Mouse (Mus musculus) heart, embryonic 14.5 days (tissue): Measurements from ENCODE around the gene Ppp2r3a. TPM values are rescaled to one million over a fixed set of nuclear protein-coding genes. Genes with fewer than 3 reads are reported as not detected.

Experiments
- ATAC-seq: fragments of 200-750 bp; cut with Nextera tagmentation; 2 replicates; pipeline ENCODE4 v1.8.0; 2017; ENCODE audit warnings: low read depth, moderate TSS enrichment; ENCODE audit not compliant: insufficient number of reproducible peaks, insufficient read depth, low FRiP score
- H3K27ac ChIP-seq, 2 experiments: fragments of 200-500 bp in 1 of 2; fragments of 300-500 bp in 1 of 2; sonication (generic) in 1 of 2; replicated peaks in 1 of 2; 2 replicates each; pipeline ENCODE4 v1.5.1; 2012 to 2014; ENCODE audit warnings: low read depth in 2 of 2, low read length in 2 of 2, control low read depth in 1 of 2, mild to moderate bottlenecking in 1 of 2, mixed read lengths in 1 of 2; ENCODE audit not compliant: control insufficient read depth in 1 of 2, insufficient read depth in 1 of 2
- H3K27me3 ChIP-seq: fragments of 300-500 bp; sonication (generic); 2 replicates; pipeline ENCODE4 v1.6.1; 2014; ENCODE audit warnings: mild to moderate bottlenecking, low read length, control low read depth; ENCODE audit not compliant: control insufficient read depth, insufficient read depth
- H3K36me3 ChIP-seq: fragments of 300-500 bp; sonication (generic); 2 replicates; pipeline ENCODE4 v1.6.1; 2014; ENCODE audit warnings: mild to moderate bottlenecking, control low read depth, low read length, mixed read lengths; ENCODE audit not compliant: control insufficient read depth, insufficient read depth
- H3K4me1 ChIP-seq, 2 experiments: fragments of 200-500 bp in 1 of 2; fragments of 300-500 bp in 1 of 2; sonication (generic) in 1 of 2; 2 replicates each; pipeline ENCODE4 v1.6.1; 2012 to 2014; ENCODE audit warnings: low read length in 2 of 2, control low read depth in 1 of 2, mixed read lengths in 1 of 2; ENCODE audit not compliant: control insufficient read depth in 2 of 2, insufficient read depth in 2 of 2
- H3K4me2 ChIP-seq: fragments of 300-500 bp; sonication (generic); 2 replicates; pipeline ENCODE4 v1.6.1; 2014; ENCODE audit warnings: mild to moderate bottlenecking, low read length
- H3K4me3 ChIP-seq, 2 experiments: fragments of 200-500 bp in 1 of 2; fragments of 300-500 bp in 1 of 2; sonication (generic) in 1 of 2; 2 replicates each; pipeline ENCODE4 v1.5.1; 2012 to 2014; ENCODE audit warnings: low read length in 2 of 2, mild to moderate bottlenecking in 2 of 2, control low read depth in 1 of 2, low read depth in 1 of 2, moderate library complexity in 1 of 2; ENCODE audit not compliant: control insufficient read depth in 1 of 2, insufficient read depth in 1 of 2
- H3K9ac ChIP-seq: fragments of 300-500 bp; sonication (generic); 2 replicates; pipeline ENCODE4 v1.6.1; 2014; ENCODE audit warnings: mild to moderate bottlenecking, low read length
- H3K9me3 ChIP-seq: fragments of 300-500 bp; sonication (generic); 2 replicates; pipeline ENCODE4 v1.6.1; 2016; ENCODE audit warnings: low read length, control low read depth; ENCODE audit not compliant: control insufficient read depth
- WGBS: fragments of 180-500 bp; shearing (Covaris S2); extraction: QIAGEN DNeasy Blood & Tissue Kit; methylation state at CpG from one replicate; pipeline ENCODE4 v1.1.7; 2014; 5-methylcytosine and 5-hydroxymethylcytosine counted together
- polyA plus RNA-seq: library from polyadenylated mRNA; unstranded; fragments of >200 nt; fragmentation: Nextera tagmentation; extraction: Ambion mirVana; gene quantifications from 2 replicates; pipeline ENCODE4 v1.2.1, GENCODE M21; 2014

Ppp2r3a gene
- polyA plus RNA-seq, 1 experiment from 2014 or later: 107 TPM

DNA sequence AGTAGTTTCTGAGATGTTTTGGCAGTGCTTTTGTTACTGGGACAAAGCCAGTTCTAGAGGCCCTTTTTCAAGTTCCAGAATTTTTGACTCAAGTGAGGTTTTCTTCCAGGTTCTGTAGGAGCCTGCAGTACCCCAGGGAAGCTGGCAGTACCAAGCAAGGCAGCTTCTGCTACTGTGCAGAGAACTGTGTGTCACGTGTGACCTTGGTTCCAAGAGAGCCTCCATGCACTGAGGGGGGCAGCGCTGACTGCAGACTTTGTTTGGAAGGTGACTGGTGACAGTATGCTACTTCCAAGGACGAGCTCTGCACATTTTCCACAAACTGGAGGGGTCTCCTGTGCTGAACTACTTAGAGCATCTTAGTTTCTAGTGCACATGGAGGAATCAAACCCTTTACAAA is 144.2 kb downstream of the Ppp2r3a start:
- no peak for ATAC-seq
- H3K9me3 ChIP-seq: no peaks in the 10 kb centered on the region
- WGBS: 50% methylated on average over 3 of the region's 3 CpGs
- peaks cover 58% of the 10 kb centered on the region for H3K36me3 ChIP-seq
- H3K27me3 ChIP-seq: no peaks in the 10 kb centered on the region
- H3K4me2 ChIP-seq: no peak overlapping the region
- peak overlapping the region in 1 of 2 experiments; percentile 45; a peak in 2 of 4 replicates for H3K27ac ChIP-seq
- H3K4me3 ChIP-seq: no peak overlapping the region
- no peak overlapping the region for H3K9ac ChIP-seq
- peaks cover 2 to 19% of the 10 kb centered on the region in 2 experiments; a peak in 3 of 4 replicates for H3K4me1 ChIP-seq

DNA sequence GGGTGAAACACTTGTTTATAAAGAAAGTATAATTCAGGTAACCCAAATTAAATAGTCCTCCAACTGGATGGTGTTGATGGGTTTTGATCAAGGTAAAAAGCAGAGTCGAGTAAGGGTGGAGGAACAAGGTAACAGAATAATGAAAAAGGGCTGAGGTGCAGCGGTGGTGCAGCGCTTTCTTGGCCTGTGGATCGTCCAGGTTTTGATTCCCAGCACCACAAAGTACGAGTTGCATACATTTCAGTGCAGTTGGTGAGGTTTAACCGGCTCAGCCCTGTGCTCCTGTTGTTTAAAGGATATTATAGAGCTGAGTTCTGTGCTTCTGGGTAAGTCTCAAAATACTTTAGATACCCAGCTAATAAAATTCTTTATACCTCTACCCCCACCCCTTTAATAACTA is 145.9 kb downstream of the Ppp2r3a start:
- no peak for ATAC-seq
- WGBS: 95% methylated on average over 6 of the region's 6 CpGs
- peaks cover 67% of the 10 kb centered on the region for H3K36me3 ChIP-seq

DNA sequence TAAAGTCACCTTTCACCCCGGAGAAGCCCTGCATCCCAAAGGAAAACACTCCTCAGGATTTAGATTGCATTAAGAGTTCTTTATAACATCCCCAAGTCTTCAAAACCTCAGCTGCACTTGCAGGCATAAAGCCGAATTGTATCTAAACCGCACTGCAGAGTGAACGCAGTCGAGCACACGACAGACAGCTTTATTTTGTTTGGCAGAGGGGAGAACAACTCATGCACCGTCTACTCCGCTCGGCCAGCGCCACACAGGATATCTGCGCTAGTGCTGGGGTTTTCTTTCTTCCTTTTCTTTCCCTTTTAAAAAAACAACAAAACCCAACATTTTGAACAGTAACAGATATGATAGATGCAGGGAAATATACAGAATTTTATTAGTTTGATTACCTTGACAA is 146.7 kb downstream of the Ppp2r3a start:
- H3K27ac ChIP-seq: no peak overlapping the region
- no peak overlapping the region for H3K9ac ChIP-seq
- no peak overlapping the region for H3K4me2 ChIP-seq
- WGBS: 60% methylated on average over 11 of the region's 11 CpGs
- H3K36me3 ChIP-seq: peaks cover 70% of the 10 kb centered on the region
- no peaks in the 10 kb centered on the region for H3K9me3 ChIP-seq
- H3K4me3 ChIP-seq: no peak overlapping the region
- H3K4me1 ChIP-seq: peaks cover 0 to 8% of the 10 kb centered on the region in 2 experiments; a peak in 2 of 4 replicates
- no peaks in the 10 kb centered on the region for H3K27me3 ChIP-seq
- no peak for ATAC-seq

More for the DNA sequence above, 145.9 kb downstream of the Ppp2r3a start:
- H3K27me3 ChIP-seq: no peaks in the 10 kb centered on the region
- no peak overlapping the region for H3K4me2 ChIP-seq
- H3K4me1 ChIP-seq: peaks cover 1 to 16% of the 10 kb centered on the region in 2 experiments; a peak in 3 of 4 replicates
- H3K27ac ChIP-seq: no peak overlapping the region
- no peaks in the 10 kb centered on the region for H3K9me3 ChIP-seq
- no peak overlapping the region for H3K4me3 ChIP-seq
- no peak overlapping the region for H3K9ac ChIP-seq

DNA sequence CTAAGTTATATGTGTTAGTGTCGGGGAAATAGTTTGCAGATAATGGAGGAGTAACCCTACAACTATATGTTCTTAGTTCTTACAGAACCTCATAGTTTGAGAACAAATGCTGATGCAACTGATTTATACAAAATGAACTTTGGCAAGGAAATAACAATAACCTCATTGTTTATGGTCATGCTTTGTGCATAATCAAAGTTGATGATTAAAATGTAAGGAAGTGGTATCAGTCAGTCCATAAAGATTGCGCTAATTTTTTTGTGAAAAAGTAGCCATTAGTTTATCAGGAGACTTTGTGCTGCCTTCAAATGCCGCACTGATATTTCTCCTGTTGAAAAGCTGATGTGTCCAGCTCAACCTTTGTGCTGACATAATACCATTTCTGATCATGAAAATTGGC is 149.3 kb downstream of the Ppp2r3a start:
- H3K9me3 ChIP-seq: no peaks in the 10 kb centered on the region
- H3K4me2 ChIP-seq: no peak overlapping the region
- H3K36me3 ChIP-seq: peaks cover 51% of the 10 kb centered on the region
- H3K9ac ChIP-seq: no peak overlapping the region
- no peak overlapping the region for H3K27ac ChIP-seq
- H3K4me1 ChIP-seq: peaks cover 0 to 8% of the 10 kb centered on the region in 2 experiments; a peak in 2 of 4 replicates
- no peak for ATAC-seq
- no peak overlapping the region for H3K4me3 ChIP-seq
- no peaks in the 10 kb centered on the region for H3K27me3 ChIP-seq
- 84% methylated on average over 3 of the region's 3 CpGs for WGBS

DNA sequence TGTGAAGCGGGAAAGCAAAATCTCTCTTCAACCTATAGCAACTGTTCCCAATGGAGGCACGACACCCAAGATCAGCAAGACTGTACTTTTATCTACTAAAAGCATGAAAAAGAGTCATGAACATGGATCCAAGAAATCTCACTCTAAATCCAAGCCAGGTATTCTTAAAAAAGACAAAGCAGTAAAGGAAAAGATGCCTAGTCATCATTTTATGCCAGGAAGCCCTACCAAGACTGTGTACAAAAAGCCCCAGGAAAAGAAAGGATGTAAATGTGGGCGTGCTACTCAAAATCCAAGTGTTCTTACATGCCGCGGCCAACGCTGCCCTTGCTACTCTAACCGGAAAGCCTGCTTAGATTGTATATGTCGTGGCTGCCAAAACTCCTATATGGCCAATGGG is 150.0 kb downstream of the Ppp2r3a start:
- Histone ChIP-seq H3K4me3 (no peak overlapping the region), H3K4me2 (no peak overlapping the region), H3K27me3 (no peaks in the 10 kb centered on the region), H3K9ac (no peak overlapping the region), H3K27ac (0 out of 4 replicates have a peak overlapping the region, but pooled peaks of 1 of the 2 experiments have one; percentile 14), H3K9me3 (no peaks in the 10 kb centered on the region), H3K4me1 (peaks cover 0 to 8% of the 10 kb centered on the region in 2 experiments; a peak in 2 of 4 replicates), H3K36me3 (peaks cover 44% of the 10 kb centered on the region)
- no peak for ATAC-seq
- WGBS: 93% methylated on average over 8 of the region's 8 CpGs

DNA sequence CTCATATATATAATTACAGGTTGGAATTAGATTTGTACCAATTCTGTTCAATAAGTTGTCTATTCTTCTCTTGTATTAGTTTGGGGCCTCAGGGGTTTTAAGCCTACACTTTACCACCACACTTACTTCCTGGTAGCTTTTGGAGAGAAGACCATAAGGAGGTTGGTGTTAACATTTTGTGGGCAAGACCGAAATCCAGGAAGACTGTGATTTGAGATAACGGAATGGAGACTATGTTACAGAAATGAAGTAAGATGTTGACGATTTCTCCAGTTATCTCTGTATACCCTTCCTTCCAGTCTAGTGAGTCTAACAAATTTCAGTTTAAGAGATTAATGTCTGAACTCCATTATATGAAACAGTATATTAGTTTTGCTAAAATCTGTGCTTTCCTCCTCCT is 151.4 kb downstream of the Ppp2r3a start:
- no peak overlapping the region for H3K9ac ChIP-seq
- H3K9me3 ChIP-seq: no peaks in the 10 kb centered on the region
- H3K4me2 ChIP-seq: no peak overlapping the region
- 61% methylated on average over 3 of the region's 3 CpGs for WGBS
- no peaks in the 10 kb centered on the region for H3K27me3 ChIP-seq
- H3K4me1 ChIP-seq: peaks cover 0 to 8% of the 10 kb centered on the region in 2 experiments; a peak in 2 of 4 replicates
- no peak overlapping the region for H3K27ac ChIP-seq
- no peak for ATAC-seq
- no peak overlapping the region for H3K4me3 ChIP-seq
- H3K36me3 ChIP-seq: peaks cover 30% of the 10 kb centered on the region

DNA sequence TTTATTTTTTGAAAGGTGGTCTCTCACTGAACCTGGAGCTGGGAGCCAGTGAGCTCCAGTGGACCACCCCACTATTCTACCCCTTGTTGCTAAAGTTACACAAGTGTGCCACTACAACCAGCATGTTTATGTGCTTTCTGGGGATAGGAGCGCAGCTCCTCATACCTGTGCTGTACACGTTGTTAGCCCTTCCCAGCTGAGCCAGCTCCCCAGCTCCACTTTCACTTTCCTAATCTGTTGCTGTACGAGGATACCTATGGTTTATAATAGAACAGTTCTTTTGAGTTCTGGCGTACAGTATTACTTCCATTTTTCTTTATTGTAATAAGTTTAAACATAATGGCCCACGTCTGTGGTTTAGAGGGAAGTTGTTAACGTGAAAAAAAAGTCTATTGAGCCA is 152.2 kb downstream of the Ppp2r3a start:
- no peak for ATAC-seq
- H3K4me1 ChIP-seq: peaks cover 0 to 8% of the 10 kb centered on the region in 2 experiments; a peak in 2 of 4 replicates
- no peak overlapping the region for H3K4me3 ChIP-seq
- H3K27ac ChIP-seq: no peak overlapping the region
- WGBS: 67% methylated on average over 6 of the region's 6 CpGs
- no peak overlapping the region for H3K9ac ChIP-seq
- H3K27me3 ChIP-seq: no peaks in the 10 kb centered on the region
- H3K36me3 ChIP-seq: peaks cover 26% of the 10 kb centered on the region
- no peaks in the 10 kb centered on the region for H3K9me3 ChIP-seq
- no peak overlapping the region for H3K4me2 ChIP-seq

DNA sequence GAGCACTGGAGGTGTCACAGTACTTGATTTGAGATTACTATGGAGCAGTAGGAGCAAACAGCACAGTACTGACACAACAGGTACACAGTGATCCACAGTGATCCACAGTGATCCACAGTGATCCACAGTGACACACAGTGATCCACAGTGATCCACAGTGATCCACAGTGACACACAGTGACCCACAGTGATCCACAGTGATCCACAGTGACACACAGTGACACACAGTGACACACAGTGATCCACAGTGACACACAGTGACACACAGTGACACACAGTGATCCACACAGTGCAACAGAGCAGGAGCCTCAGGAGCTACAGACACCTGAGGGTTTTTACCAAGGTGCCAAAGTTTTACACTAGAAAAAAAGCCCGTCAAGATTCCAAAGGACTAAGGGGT is 154.1 kb downstream of the Ppp2r3a start:
- no peak overlapping the region for H3K4me2 ChIP-seq
- H3K4me1 ChIP-seq: peaks cover 0 to 8% of the 10 kb centered on the region in 2 experiments; a peak in 2 of 4 replicates
- H3K27me3 ChIP-seq: no peaks in the 10 kb centered on the region
- no peak overlapping the region for H3K4me3 ChIP-seq
- ATAC-seq: no peak
- no peak overlapping the region for H3K9ac ChIP-seq
- H3K36me3 ChIP-seq: peaks cover 22% of the 10 kb centered on the region
- WGBS: 67% methylated on average over 1 of the region's 1 CpGs
- no peak overlapping the region for H3K27ac ChIP-seq
- 0 out of 2 replicates have a peak, but pooled peaks cover 2% of the 10 kb centered on the region for H3K9me3 ChIP-seq
